Mouse (Mus musculus): ENCODE data around the gene Dlg3. TPM values are rescaled to one million over a fixed set of nuclear protein-coding genes. Genes with fewer than 3 reads are reported as not detected.

The Dlg3 gene
- total RNA-seq, 1 experiment from 2014 or later, result 17.0 TPM

DNA sequence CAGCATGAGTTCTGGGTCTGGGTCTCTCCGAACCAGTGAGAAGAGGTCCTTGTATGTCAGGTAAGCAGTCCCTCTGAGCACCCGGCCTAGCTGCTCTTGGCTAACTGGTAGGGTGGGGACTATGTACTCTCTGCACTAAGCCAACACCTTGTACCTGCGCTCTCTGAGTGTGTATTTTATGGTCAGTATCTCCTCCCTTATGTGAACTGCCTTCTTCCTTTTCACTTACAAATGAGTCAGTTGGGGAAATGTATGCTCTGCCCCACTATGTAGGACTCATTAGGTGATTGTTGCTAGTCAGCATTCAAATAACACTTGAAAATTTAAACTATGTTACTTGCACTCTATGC is 29.2 kb downstream of the Dlg3 start:
- no peak for ATAC-seq (replicated peaks; ENCODE audit: low read depth, poor library complexity, severe bottlenecking)

GRCm38 (mm10) chrX:100797370-100797769 is 29.8 kb downstream of the Dlg3 start:
- ATAC-seq (replicated peaks; ENCODE audit: low read depth, poor library complexity, severe bottlenecking), result no peak

GRCm38 (mm10) chrX:100797851-100798527 is 30.5 kb downstream of the Dlg3 start:
- ATAC-seq (replicated peaks; ENCODE audit: low read depth, poor library complexity, severe bottlenecking), result no peak

GRCm38 (mm10) chrX:100800643-100801042 is 33.1 kb downstream of the Dlg3 start:
- ATAC-seq (replicated peaks; ENCODE audit: low read depth, poor library complexity, severe bottlenecking), result peak; percentile 63

DNA sequence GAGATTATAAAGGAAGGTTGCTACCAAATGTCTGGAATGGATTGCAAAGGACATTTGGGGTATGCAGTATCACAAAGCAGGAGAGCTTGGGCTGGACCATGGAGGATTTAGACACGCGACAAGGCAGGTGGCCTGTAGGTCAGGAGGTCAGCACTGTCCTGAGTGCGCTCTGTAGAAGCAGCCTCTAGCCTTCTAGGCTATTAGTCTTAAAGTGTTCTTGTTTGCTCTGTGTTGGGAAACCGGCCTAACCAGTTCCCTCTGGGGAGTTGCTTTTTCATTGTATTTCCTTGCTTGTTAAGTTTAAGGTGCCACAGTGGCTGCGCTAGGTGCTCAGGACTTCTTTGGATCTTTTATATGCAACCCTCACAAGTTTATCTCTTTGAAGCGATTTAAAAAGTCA is 34.5 kb downstream of the Dlg3 start:
- no peak for ATAC-seq (replicated peaks; ENCODE audit: low read depth, poor library complexity, severe bottlenecking)

- ATAC-seq (replicated peaks; ENCODE audit: low read depth, poor library complexity, severe bottlenecking), result no peak
Measured at GRCm38 (mm10) chrX:100811129-100811528, 43.6 kb downstream of the Dlg3 start.

- peak; percentile 88 for ATAC-seq (replicated peaks; ENCODE audit: low read depth, poor library complexity, severe bottlenecking)
Measured at GRCm38 (mm10) chrX:100814139-100814538, 46.6 kb downstream of the Dlg3 start.

- ATAC-seq (replicated peaks; ENCODE audit: low read depth, poor library complexity, severe bottlenecking), result no peak
Measured at GRCm38 (mm10) chrX:100815766-100816165, 48.2 kb downstream of the Dlg3 start.

DNA sequence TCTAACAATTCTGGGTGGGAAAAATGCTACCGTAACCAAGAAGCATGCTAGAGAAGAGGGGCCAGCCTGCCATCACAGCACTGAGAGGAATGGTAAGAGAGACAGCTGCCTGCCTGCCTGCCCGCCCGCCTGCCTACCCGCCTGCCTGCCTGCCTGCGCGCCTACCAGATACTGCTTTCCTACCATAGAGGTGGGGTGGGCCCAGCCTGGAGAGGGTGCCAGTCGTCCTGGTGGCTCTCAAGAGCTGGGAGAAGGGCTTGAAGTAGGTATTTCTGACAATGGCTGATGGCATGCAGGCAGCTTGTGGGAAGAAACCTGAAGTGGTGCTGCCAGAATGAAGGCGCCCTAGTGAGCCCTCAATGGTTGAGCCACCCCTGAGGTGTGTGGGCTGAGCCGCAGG is 51.2 kb downstream of the Dlg3 start:
- ATAC-seq (replicated peaks; ENCODE audit: low read depth, poor library complexity, severe bottlenecking), result no peak

DNA sequence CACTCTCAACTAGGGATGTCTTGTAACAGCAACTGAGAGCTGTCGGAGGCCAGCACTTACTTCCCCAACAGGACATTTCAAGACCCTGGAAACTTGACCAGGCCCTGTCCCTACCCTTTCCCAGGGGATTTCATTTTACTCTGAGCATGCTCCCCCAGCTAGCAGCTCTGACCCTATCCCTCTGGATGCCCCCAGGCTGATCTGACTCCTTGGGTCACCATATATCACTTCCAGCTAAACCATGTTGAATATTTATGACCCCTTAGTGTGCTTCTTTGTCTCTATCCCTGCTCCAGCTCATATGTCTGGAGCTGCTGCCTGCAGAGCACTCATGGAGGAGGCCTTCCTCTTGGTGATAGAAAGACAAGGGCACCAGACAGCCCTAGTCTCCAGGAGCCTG is 53.6 kb downstream of the Dlg3 start:
- ATAC-seq (replicated peaks; ENCODE audit: low read depth, poor library complexity, severe bottlenecking), result no peak

DNA sequence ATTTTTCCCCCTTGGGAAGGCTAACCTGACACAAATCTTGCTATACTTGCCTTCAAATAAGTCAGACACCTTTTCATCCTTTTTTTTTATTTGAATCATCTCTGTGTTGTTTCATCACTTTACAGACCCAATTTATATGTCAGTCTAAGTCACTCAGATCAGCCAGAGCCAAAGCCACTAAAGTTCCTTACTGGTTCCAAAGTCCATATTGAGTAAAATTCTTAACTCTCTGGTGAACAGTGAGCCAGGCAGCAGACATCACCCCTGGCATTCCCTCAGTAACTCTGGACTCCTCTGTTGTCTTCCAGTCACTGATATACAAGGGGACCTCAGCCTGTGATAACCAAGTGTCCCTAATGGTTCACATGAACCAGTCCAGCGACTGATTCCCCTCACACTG is 58.0 kb downstream of the Dlg3 start:
- no peak for ATAC-seq (replicated peaks; ENCODE audit: low read depth, poor library complexity, severe bottlenecking)

- ATAC-seq (replicated peaks; ENCODE audit: low read depth, poor library complexity, severe bottlenecking), result no peak
Measured at GRCm38 (mm10) chrX:100832806-100833205, 65.3 kb downstream of the Dlg3 start.

DNA sequence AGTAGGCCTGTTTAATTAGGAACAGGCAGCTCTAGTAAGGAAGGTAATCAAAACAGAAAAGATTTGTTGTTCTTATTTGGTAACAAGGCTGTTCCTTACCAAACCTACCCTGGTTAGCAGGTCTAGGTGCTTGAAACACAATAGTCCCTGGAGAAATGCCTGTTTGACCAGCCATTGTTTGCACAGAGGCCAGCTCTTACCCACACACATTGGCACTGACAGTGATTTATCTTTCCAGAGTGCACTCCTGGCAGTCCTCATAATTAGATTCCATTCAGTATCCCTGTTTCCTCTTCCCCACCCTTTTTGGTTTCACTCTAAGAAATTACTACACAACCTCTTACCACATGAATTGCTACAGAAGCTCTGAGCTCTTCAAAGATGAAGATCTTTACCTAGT is 71.7 kb downstream of the Dlg3 start:
- no peak for ATAC-seq (replicated peaks; ENCODE audit: low read depth, poor library complexity, severe bottlenecking)

Other genes starting within 250 kb of the Dlg3 start
- not detected in 2 replicates for gene Dgat2l6, start 242.9 kb upstream of the Dlg3 start, total RNA-seq (2017)
- not detected in 2 replicates for gene Awat1, start 195.5 kb upstream of the Dlg3 start, total RNA-seq (2017)
- gene P2ry4, start 172.9 kb upstream of the Dlg3 start, total RNA-seq (2017), result not detected in 2 replicates
- not detected in 2 replicates for gene Arr3, start 162.2 kb upstream of the Dlg3 start, total RNA-seq (2017)
- 42.7 and 50.8 TPM in 2 replicates for gene Kif4, start 142.0 kb upstream of the Dlg3 start, total RNA-seq (2017)
- gene Pdzd11, start 141.2 kb upstream of the Dlg3 start, total RNA-seq (2017), result 20.1 and 20.9 TPM in 2 replicates
- 0.58 TPM in 1 of 2 replicates, not detected in the other for gene Gdpd2, start 37.8 kb upstream of the Dlg3 start, total RNA-seq (2017)